ENCODE assay signal across 13 mouse cellular contexts in genomic region chr12:53836031-53836790, GRCm38 (mm10).
A peak's percentile ranks its signal among the peaks of the same experiment; 100 is the strongest.
DNase-seq lines count a peak whose midpoint lies in the region; ATAC-seq and TF ChIP-seq lines count a peak whose summit lies in the region.
"Had no signal": no experiment of that assay in that cellular context is flagged by ENCODE, and none has a peak within 500 bp of the region (broad histone marks: within the 10 kb centered on the region; RNA-seq: fewer than 3 reads in every experiment).

No protein-coding gene starts in this region.

- H3K4me1 ChIP-seq in kidney, adult 2 months (ENCODE audit: control insufficient read depth, insufficient read depth, low read length) = no peaks in the 10 kb centered on the region
- peaks cover 21% of the 10 kb centered on the region for H3K4me1 ChIP-seq in liver, embryonic 11.5 days (replicated peaks; ENCODE audit: control insufficient read depth, insufficient read depth, low read length)
- H3K4me1 ChIP-seq: megakaryocyte, embryonic 14.5 days had no signal

- 73% methylated on average over 27 of the region's 27 CpGs for WGBS in kidney, adult 2 months
- 71% methylated on average over 27 of the region's 27 CpGs for WGBS in liver, embryonic 11.5 days

- no peaks in the 10 kb centered on the region for H3K36me3 ChIP-seq in kidney, adult 2 months (ENCODE audit: control insufficient read depth, insufficient read depth, low read length)
- H3K36me3 ChIP-seq in liver, embryonic 11.5 days (ENCODE audit: control insufficient read depth, insufficient read depth, low read length) = no peaks in the 10 kb centered on the region
- H3K36me3 ChIP-seq: embryonic facial prominence, embryonic 15.5 days had no signal

- H3K4me2 ChIP-seq in liver, embryonic 11.5 days = no peak overlapping the region
- H3K4me2 ChIP-seq: embryonic facial prominence, embryonic 15.5 days had no signal

- H3K9me3 ChIP-seq in liver, embryonic 11.5 days (ENCODE audit: control insufficient read depth, low read length) = no peaks in the 10 kb centered on the region
- H3K9me3 ChIP-seq: embryonic facial prominence, embryonic 15.5 days had no signal

- no peak for ATAC-seq in liver, embryonic 11.5 days (replicated peaks; ENCODE audit: low FRiP score)

- no peak for TF ChIP-seq POLR2A in kidney, adult 2 months (IDR thresholded peaks at IDR 0.05; ENCODE audit: low read depth, low read length)

- H3K9ac ChIP-seq in liver, embryonic 11.5 days (ENCODE audit: low read depth, low read length) = no peak overlapping the region
- H3K9ac ChIP-seq: embryonic facial prominence, embryonic 15.5 days had no signal

- H3K27ac ChIP-seq in kidney, adult 2 months (ENCODE audit: insufficient read depth, low read depth, low read length) = no peak overlapping the region
- peak overlapping the region; percentile 47; the same call in 1 of the 2 replicates for H3K27ac ChIP-seq in liver, embryonic 11.5 days (ENCODE audit: low read depth, low read length)
- H3K27ac ChIP-seq: embryonic facial prominence, embryonic 15.5 days; stomach, postnatal 0 days had no signal

- peak; percentile 5 for DNase-seq in kidney, adult 2 months
- DNase-seq in kidney, adult 18-20 months = no peak
- DNase-seq in MN1 (ENCODE audit: low spot score) = peak; percentile 46
- DNase-seq in Muller cell, postnatal 12 days (ENCODE audit: inconsistent ontology term) = peak; percentile 57
- no peak for DNase-seq in liver, embryonic 11.5 days (ENCODE audit: low spot score)
- DNase-seq in layer of hippocampus, postnatal 10 days (ENCODE audit: low spot score in 2 of 2) = no peak
- no peak for DNase-seq in heart, postnatal 10 days
- DNase-seq: cerebellum, adult 8-10 months; kidney, postnatal 36 days; lung, adult 18-20 months had no signal

- no peak for TF ChIP-seq CTCF in kidney, adult 2 months (conservative IDR thresholded peaks at IDR 0.05; ENCODE audit: insufficient read depth, insufficient read length, low read depth, low read length)

- H3K27me3 ChIP-seq in kidney, adult 2 months (replicated peaks; ENCODE audit: control insufficient read depth, insufficient read depth, low read length) = no peaks in the 10 kb centered on the region
- no peaks in the 10 kb centered on the region for H3K27me3 ChIP-seq in liver, embryonic 11.5 days (replicated peaks; ENCODE audit: control insufficient read depth, insufficient read depth, low read length)
- H3K27me3 ChIP-seq: embryonic facial prominence, embryonic 15.5 days; megakaryocyte, embryonic 14.5 days had no signal

- intact Hi-C loops in heart, postnatal 10 days (cut with DNase I) = no loop called here

- H3K4me3 ChIP-seq in kidney, adult 2 months (ENCODE audit: insufficient read depth, low read depth, low read length) = no peak overlapping the region
- H3K4me3 ChIP-seq in liver, embryonic 11.5 days (ENCODE audit: low read depth, low read length) = no peak overlapping the region
- H3K4me3 ChIP-seq: embryonic facial prominence, embryonic 15.5 days; megakaryocyte, embryonic 14.5 days had no signal

Comparison
In these comparisons a context has a peak if more than half of its experiments do, and no peak if none do; other contexts are left out.
1. DNase-seq: peak in kidney, adult 2 months (single experiment), MN1 (single experiment) and Muller cell, postnatal 12 days (single experiment); none in kidney, adult 18-20 months (single experiment), liver, embryonic 11.5 days (single experiment), layer of hippocampus, postnatal 10 days (0 of 2) and heart, postnatal 10 days (0 of 2).